Mouse (Mus musculus): ENCODE data around the gene Rbms3. TPM values are rescaled to one million over a fixed set of nuclear protein-coding genes. Genes with fewer than 3 reads are reported as not detected.
A peak's percentile ranks its signal among the peaks of the same experiment; 100 is the strongest.

Gene Rbms3
- polyA plus RNA-seq, 1 experiment from 2014 or later = 45.9 TPM

DNA sequence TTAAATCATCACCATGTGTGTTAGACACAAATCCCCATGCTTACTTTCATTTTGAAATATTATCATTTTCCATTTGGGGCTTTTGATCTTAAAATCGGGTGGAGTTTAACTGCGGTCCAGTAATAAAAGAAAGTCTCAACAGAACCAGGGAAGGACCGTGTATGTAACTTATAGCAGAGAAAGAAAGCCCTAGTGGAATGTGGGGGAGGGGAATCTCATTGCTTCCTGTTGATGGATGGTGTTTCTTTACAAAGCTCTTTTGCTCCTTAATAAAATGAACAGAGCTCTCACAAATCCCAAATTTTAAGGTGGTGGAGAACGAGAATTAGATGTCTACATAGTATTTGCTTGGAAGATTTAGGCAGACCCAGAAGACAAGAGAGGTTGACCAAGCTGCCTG is 311.3 kb downstream of the Rbms3 start:
- no peak overlapping the region for H3K4me2 ChIP-seq (ENCODE audit: low read depth, low read length)
- WGBS = 62% methylated on average over 4 of the region's 4 CpGs
- H3K27ac ChIP-seq (replicated peaks; ENCODE audit: low read depth, low read length) = no peak overlapping the region
- no peaks in the 10 kb centered on the region for H3K9me3 ChIP-seq (replicated peaks; ENCODE audit: control insufficient read depth, low read length)
- no peaks in the 10 kb centered on the region for H3K4me1 ChIP-seq (ENCODE audit: control insufficient read depth, insufficient read depth, low read length)
- no peaks in the 10 kb centered on the region for H3K27me3 ChIP-seq (ENCODE audit: control insufficient read depth, insufficient read depth, low read length)
- H3K36me3 ChIP-seq (replicated peaks; ENCODE audit: control insufficient read depth, insufficient read depth, low read depth, low read length) = no peaks in the 10 kb centered on the region
- H3K9ac ChIP-seq (replicated peaks; ENCODE audit: low read length) = no peak overlapping the region
- H3K4me3 ChIP-seq (ENCODE audit: low read depth, low read length) = no peak overlapping the region
- ATAC-seq (replicated peaks; ENCODE audit: insufficient number of reproducible peaks, low FRiP score, low TSS enrichment, low read depth) = no peak
- peak; percentile 21 for DNase-seq (ENCODE audit: low spot score)

DNA sequence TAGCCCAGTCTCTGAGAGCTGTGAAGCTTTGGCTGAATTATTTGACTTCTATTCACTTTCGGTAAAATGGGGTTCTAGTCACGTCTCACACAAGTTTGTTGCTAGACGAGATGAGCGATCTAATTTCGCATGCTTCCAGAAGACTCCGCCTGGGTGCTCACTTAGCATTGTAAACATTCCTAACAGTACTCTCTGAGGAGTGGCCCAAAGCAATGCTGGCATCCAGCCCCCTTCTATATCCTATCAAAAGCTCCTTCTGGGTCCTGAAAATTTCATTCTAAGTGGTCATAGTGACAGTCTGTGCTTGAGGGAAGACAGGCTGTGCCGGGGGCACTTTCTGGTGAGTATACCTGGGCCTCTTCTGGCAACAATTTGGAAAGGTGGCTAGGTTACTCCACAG is 312.5 kb downstream of the Rbms3 start:
- H3K27me3 ChIP-seq (ENCODE audit: control insufficient read depth, insufficient read depth, low read length) = no peaks in the 10 kb centered on the region
- no peak overlapping the region for H3K4me2 ChIP-seq (ENCODE audit: low read depth, low read length)
- H3K9ac ChIP-seq (replicated peaks; ENCODE audit: low read length) = no peak overlapping the region
- no peaks in the 10 kb centered on the region for H3K9me3 ChIP-seq (replicated peaks; ENCODE audit: control insufficient read depth, low read length)
- no peak overlapping the region for H3K4me3 ChIP-seq (ENCODE audit: low read depth, low read length)
- no peak for DNase-seq (ENCODE audit: low spot score)
- no peaks in the 10 kb centered on the region for H3K36me3 ChIP-seq (replicated peaks; ENCODE audit: control insufficient read depth, insufficient read depth, low read depth, low read length)
- H3K4me1 ChIP-seq (ENCODE audit: control insufficient read depth, insufficient read depth, low read length) = no peaks in the 10 kb centered on the region
- no peak for ATAC-seq (replicated peaks; ENCODE audit: insufficient number of reproducible peaks, low FRiP score, low TSS enrichment, low read depth)
- 95% methylated on average over 7 of the region's 7 CpGs for WGBS
- no peak overlapping the region for H3K27ac ChIP-seq (replicated peaks; ENCODE audit: low read depth, low read length)

DNA sequence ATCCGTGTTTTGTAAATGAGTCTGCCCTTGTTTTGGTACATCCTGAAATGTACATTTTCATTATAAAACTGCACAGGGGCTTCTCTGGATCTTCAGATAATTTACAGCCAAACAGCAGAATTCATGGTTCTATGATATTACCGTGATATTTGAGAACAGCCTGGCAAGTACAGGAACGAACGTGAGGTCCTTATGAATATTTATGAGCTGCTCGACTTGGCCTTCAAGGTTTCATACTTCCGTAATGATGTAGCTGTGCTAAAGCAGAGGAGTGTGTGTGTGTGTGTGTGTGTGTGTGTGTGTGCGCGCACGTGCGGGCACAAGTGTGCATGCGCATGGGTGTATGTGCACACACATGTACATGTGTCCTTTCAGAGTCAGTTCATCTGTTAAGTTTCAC is 316.1 kb downstream of the Rbms3 start:
- WGBS = 79% methylated on average over 11 of the region's 11 CpGs
- DNase-seq (ENCODE audit: low spot score) (no peak), ATAC-seq (replicated peaks; ENCODE audit: insufficient number of reproducible peaks, low FRiP score, low TSS enrichment, low read depth) (no peak)
- H3K9ac ChIP-seq (replicated peaks; ENCODE audit: low read length) = no peak overlapping the region
- no peak overlapping the region for H3K4me3 ChIP-seq (ENCODE audit: low read depth, low read length)
- no peaks in the 10 kb centered on the region for H3K36me3 ChIP-seq (replicated peaks; ENCODE audit: control insufficient read depth, insufficient read depth, low read depth, low read length)
- no peaks in the 10 kb centered on the region for H3K27me3 ChIP-seq (ENCODE audit: control insufficient read depth, insufficient read depth, low read length)
- H3K4me2 ChIP-seq (ENCODE audit: low read depth, low read length) = no peak overlapping the region
- H3K9me3 ChIP-seq (replicated peaks; ENCODE audit: control insufficient read depth, low read length) = no peaks in the 10 kb centered on the region
- H3K4me1 ChIP-seq (ENCODE audit: control insufficient read depth, insufficient read depth, low read length) = no peaks in the 10 kb centered on the region
- H3K27ac ChIP-seq (replicated peaks; ENCODE audit: low read depth, low read length) = no peak overlapping the region

GRCm38 (mm10) chr9:117309809-117310208 is 319.9 kb downstream of the Rbms3 start:
- no peak for ATAC-seq (replicated peaks; ENCODE audit: insufficient number of reproducible peaks, low FRiP score, low TSS enrichment, low read depth)
- H3K27me3 ChIP-seq (ENCODE audit: control insufficient read depth, insufficient read depth, low read length) = no peaks in the 10 kb centered on the region
- H3K4me2 ChIP-seq (ENCODE audit: low read depth, low read length) = no peak overlapping the region
- no peaks in the 10 kb centered on the region for H3K36me3 ChIP-seq (replicated peaks; ENCODE audit: control insufficient read depth, insufficient read depth, low read depth, low read length)
- no peak overlapping the region for H3K27ac ChIP-seq (replicated peaks; ENCODE audit: low read depth, low read length)
- H3K9me3 ChIP-seq (replicated peaks; ENCODE audit: control insufficient read depth, low read length) = no peaks in the 10 kb centered on the region
- no peak overlapping the region for H3K9ac ChIP-seq (replicated peaks; ENCODE audit: low read length)
- DNase-seq (ENCODE audit: low spot score) = no peak
- no peaks in the 10 kb centered on the region for H3K4me1 ChIP-seq (ENCODE audit: control insufficient read depth, insufficient read depth, low read length)
- no peak overlapping the region for H3K4me3 ChIP-seq (ENCODE audit: low read depth, low read length)

DNA sequence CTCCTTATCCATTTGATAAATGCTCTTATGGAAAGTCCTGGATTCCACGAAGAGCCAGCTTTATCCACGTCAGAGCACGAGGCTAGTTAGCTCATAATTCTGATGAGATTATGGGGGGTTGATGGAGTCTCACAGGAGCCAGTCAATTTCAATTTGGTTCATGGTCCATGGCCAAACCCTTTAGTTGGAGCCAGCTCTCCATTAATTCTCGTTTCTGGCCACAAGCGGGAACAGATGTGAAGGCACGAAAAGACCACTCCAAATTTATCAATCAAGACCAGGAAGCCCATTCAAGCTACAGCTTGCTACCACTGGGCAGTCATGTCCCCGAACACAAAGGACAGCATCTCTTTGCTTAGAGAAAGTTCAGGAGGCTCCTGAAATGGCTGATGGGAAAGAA is 330.7 kb downstream of the Rbms3 start:
- no peak for ATAC-seq (replicated peaks; ENCODE audit: insufficient number of reproducible peaks, low FRiP score, low TSS enrichment, low read depth)
- no peaks in the 10 kb centered on the region for H3K27me3 ChIP-seq (ENCODE audit: control insufficient read depth, insufficient read depth, low read length)
- DNase-seq (ENCODE audit: low spot score) = no peak

DNA sequence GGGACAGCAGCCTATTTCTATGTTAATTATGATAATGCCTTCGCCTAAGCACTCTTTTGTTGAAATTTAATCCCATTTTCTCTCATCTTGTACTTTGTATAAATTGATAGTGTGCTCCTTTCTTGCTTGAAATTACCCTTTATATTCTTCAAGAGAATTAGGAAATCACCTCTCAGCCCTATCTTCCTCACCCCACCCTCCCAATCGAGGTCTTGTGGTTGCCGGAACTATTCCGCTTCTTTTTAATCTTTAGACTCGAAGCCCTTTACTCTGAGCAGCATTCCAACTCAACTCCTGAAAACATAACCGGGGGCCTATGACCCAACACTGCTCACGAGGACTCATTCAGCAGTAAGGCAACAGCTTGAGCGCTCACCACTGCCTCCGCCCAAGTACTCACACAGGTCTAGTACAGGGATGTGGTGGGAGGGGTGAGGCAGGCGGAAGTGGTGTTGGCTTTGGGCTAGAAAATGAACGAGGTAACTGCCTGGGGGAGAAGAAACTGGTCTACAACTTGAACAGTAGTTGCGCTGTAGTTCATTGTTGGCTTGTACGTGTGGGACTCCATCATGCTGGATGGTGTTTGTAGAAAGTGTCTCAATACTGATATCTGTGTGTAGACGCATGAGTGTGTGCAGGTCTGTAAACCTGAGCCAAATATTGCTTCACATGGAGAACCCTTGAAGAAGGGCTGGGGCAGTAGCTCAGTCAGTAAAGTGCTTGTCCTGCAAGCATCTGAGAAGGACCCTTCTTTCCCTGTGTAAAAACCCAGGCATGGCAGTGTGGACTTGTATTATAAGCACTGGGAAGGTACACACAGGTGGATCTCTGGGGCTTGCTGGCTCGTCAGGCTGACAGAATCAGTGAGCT is 331.8 kb downstream of the Rbms3 start:
- Histone ChIP-seq H3K4me2 (ENCODE audit: low read depth, low read length) (no peak overlapping the region), H3K9me3 (replicated peaks; ENCODE audit: control insufficient read depth, low read length) (no peaks in the 10 kb centered on the region), H3K4me1 (ENCODE audit: control insufficient read depth, insufficient read depth, low read length) (no peaks in the 10 kb centered on the region), H3K4me3 (ENCODE audit: low read depth, low read length) (no peak overlapping the region), H3K27ac (replicated peaks; ENCODE audit: low read depth, low read length) (no peak overlapping the region), H3K36me3 (replicated peaks; ENCODE audit: control insufficient read depth, insufficient read depth, low read depth, low read length) (no peaks in the 10 kb centered on the region), H3K27me3 (ENCODE audit: control insufficient read depth, insufficient read depth, low read length) (no peaks in the 10 kb centered on the region), H3K9ac (replicated peaks; ENCODE audit: low read length) (no peak overlapping the region)
- no peak for DNase-seq (ENCODE audit: low spot score)
- WGBS = 39% methylated on average over 15 of the region's 15 CpGs
- ATAC-seq (replicated peaks; ENCODE audit: insufficient number of reproducible peaks, low FRiP score, low TSS enrichment, low read depth) = no peak

More for the DNA sequence above, 330.7 kb downstream of the Rbms3 start:
- WGBS = 78% methylated on average over 7 of the region's 7 CpGs
- H3K9me3 ChIP-seq (replicated peaks; ENCODE audit: control insufficient read depth, low read length) = no peaks in the 10 kb centered on the region
- H3K36me3 ChIP-seq (replicated peaks; ENCODE audit: control insufficient read depth, insufficient read depth, low read depth, low read length) = no peaks in the 10 kb centered on the region
- no peak overlapping the region for H3K4me3 ChIP-seq (ENCODE audit: low read depth, low read length)
- no peak overlapping the region for H3K27ac ChIP-seq (replicated peaks; ENCODE audit: low read depth, low read length)
- no peak overlapping the region for H3K9ac ChIP-seq (replicated peaks; ENCODE audit: low read length)
- H3K4me2 ChIP-seq (ENCODE audit: low read depth, low read length) = no peak overlapping the region
- no peaks in the 10 kb centered on the region for H3K4me1 ChIP-seq (ENCODE audit: control insufficient read depth, insufficient read depth, low read length)

DNA sequence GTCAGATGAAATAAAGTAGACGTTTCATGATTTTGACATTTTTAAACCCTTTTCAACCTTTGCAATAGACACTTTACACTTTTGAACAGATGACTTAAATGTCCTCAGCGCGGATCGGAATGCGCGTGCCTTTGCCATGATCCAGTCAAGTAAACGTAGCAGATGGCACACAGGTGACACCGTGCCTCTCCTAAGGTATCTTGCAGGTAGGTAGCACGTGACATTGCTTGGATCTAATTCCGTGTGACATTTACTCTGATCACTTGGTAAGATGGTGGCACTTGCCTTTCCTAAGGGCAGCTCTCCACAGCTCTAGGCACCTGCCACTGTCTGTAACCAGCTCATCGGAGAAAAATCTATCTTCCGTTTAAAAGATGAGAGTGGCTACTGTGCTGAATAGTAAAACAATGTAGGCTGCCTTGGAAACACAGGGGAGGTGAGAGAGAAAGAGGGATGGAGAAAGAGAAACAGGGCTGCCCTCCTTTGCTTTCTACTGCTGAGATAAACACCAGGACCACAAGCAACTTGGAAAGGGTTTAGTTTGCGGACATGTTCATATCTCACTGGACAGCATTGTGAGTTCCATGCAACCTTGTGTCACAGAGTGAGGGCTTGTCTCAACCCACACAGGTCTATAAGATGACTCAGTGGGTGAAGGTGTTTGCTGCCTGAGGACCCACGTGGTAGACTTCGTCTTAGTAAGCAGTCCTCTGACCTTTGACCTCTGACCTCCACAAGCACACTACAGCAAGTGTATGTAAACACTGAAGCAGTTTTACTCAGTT is 338.5 kb downstream of the Rbms3 start:
- DNase-seq (ENCODE audit: low spot score) = no peak
- Histone ChIP-seq H3K4me2 (ENCODE audit: low read depth, low read length) (no peak overlapping the region), H3K27me3 (ENCODE audit: control insufficient read depth, insufficient read depth, low read length) (no peaks in the 10 kb centered on the region), H3K9ac (replicated peaks; ENCODE audit: low read length) (no peak overlapping the region), H3K27ac (replicated peaks; ENCODE audit: low read depth, low read length) (no peak overlapping the region), H3K9me3 (replicated peaks; ENCODE audit: control insufficient read depth, low read length) (no peaks in the 10 kb centered on the region), H3K4me3 (ENCODE audit: low read depth, low read length) (no peak overlapping the region), H3K4me1 (ENCODE audit: control insufficient read depth, insufficient read depth, low read length) (no peaks in the 10 kb centered on the region), H3K36me3 (replicated peaks; ENCODE audit: control insufficient read depth, insufficient read depth, low read depth, low read length) (no peaks in the 10 kb centered on the region)
- WGBS = 77% methylated on average over 15 of the region's 15 CpGs
- ATAC-seq (replicated peaks; ENCODE audit: insufficient number of reproducible peaks, low FRiP score, low TSS enrichment, low read depth) = no peak

DNA sequence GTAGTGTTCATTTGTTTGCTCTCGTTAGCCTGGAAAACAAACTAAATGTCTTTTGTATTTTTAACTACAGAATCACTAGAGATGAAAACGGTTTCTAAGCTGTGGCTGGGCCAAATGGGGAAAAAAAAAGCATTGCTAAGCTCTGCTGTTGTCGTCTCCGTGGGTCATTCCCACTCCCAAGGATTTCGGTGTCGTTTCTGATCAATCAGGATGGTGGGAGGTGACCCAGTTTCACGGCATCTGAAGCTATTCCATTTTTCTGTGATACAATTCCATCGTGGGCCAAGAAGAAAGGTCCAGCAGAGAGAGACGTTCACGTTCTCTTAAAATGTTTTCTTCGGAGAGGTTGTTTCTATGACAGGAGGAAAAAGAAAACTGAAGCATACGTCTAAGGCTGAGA is 354.9 kb downstream of the Rbms3 start:
- Histone ChIP-seq H3K9me3 (replicated peaks; ENCODE audit: control insufficient read depth, low read length) (no peaks in the 10 kb centered on the region), H3K4me2 (ENCODE audit: low read depth, low read length) (no peak overlapping the region), H3K27ac (replicated peaks; ENCODE audit: low read depth, low read length) (no peak overlapping the region), H3K4me3 (ENCODE audit: low read depth, low read length) (no peak overlapping the region), H3K4me1 (ENCODE audit: control insufficient read depth, insufficient read depth, low read length) (no peaks in the 10 kb centered on the region), H3K27me3 (ENCODE audit: control insufficient read depth, insufficient read depth, low read length) (no peaks in the 10 kb centered on the region), H3K9ac (replicated peaks; ENCODE audit: low read length) (no peak overlapping the region), H3K36me3 (replicated peaks; ENCODE audit: control insufficient read depth, insufficient read depth, low read depth, low read length) (no peaks in the 10 kb centered on the region)
- WGBS = 87% methylated on average over 12 of the region's 12 CpGs
- no peak for DNase-seq (ENCODE audit: low spot score)
- no peak for ATAC-seq (replicated peaks; ENCODE audit: insufficient number of reproducible peaks, low FRiP score, low TSS enrichment, low read depth)
